Mouse (Mus musculus) layer of hippocampus, adult 2 months (tissue): ENCODE results near the gene Ccl22. TPM values are rescaled to one million over a fixed set of nuclear protein-coding genes. Genes with fewer than 3 reads are reported as not detected.

Experiments used
- DNase-seq, 2 experiments: peaks; one replicate each; pipeline ENCODE4 v3.0.0; 2022; ENCODE audit warnings: low spot score in 2 of 2
- H3K27ac ChIP-seq: fragments of 200-600 bp; 2 replicates; pipeline ENCODE4 v1.8.1; 2022
- H3K4me3 ChIP-seq: fragments of 200-600 bp; 2 replicates; pipeline ENCODE4 v1.8.1; 2022; ENCODE audit warnings: mild to moderate bottlenecking
- CTCF ChIP-seq: fragments of 200-600 bp; conservative IDR thresholded peaks from 2 replicates; pipeline ENCODE4 v1.8.1; 2022; ENCODE audit warnings: antibody characterized with exemption, mild to moderate bottlenecking, moderate library complexity
- total RNA-seq, 2 experiments: library from RNA; stranded (reverse); gene quantifications; 2 replicates each; pipeline ENCODE4 v1.2.3; 2021

Gene Ccl22
- total RNA-seq, 2 experiments from 2014 or later = 0.37 TPM; not detected in 1

DNA sequence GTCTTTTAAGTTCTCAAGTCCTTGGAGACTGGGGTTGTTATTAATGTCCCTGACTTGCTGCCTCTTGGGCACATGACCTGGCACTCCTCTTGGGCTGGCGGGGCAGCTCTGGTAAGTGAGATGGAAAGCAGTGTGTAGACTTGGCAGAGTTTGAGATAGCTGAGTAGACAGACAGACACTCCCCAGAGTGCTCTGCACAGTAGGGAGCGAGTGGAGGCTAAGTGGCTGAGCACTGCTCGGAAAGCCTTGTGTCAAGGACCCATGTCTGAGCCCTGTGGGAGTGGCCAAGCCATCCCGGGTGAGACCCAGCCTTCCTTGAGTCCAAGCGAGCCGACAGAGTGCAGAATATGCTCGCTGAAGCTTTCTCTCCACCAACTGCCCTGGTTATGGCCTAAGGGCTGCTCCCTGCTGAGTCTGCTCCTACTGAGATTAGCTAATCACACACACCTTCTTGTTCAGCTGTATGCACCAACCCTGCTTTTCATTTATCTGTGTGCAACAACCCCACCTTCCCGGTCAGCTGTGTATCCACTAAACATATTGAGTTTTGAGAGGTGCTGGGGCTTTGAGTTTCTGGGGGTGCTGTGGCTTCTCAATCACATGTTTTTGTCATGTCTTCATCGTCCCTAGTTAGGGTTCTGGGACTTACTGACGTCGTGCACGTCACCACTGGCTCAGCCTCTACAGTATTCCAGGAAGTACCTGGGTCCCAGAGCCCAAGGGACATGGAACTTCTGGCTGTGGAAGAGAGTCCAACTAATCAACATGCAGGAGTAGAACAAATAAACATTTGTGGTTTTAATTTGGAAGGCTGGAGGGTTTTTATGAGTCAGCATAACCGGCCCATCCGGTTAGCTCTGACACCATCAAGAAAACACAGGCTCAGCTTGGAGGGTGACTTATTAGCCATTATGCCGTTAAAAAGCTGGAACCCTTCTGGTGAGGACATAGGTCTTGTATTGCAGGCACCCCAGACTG, 42.4 kb downstream of the Ccl22 start:
- TF ChIP-seq CTCF = no peak
- DNase-seq = no peak

DNA sequence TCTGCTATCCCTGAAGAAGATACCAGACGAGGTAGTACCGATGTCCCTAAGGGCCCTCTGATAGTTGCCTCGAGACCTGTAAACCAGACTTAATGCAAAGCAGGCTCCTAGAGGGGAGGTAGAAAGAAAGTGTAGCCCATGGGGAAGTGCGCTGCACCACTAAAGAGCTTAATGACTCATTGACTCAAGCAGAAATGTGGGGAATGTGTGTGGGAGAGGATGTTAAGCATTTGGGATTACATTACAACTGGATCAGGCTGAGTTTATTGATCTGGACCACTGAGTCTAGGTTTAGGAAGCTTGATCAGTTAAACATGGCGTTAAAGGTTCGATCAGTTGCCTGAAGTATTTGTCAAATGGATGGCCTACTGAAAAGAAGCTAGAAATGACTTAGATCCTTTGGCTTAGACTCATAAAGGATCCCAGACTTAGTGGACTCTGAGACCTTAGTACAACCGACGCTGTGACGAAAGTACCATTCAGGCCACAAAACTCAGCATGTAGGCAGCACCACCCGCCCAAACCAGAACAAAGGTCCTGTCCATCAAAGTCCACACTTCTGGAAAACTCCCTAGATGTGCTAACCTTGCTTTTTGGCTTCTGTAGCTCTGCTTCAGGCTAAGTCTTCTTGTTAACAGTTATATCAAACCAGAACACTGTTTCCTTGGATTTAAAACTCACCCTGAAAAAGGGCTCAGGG, 44.0 kb downstream of the Ccl22 start:
- Histone ChIP-seq H3K4me3 (no peak overlapping the region), H3K27ac (no peak overlapping the region)
- DNase-seq = no peak
- no peak for TF ChIP-seq CTCF

More for the DNA sequence above, 42.4 kb downstream of the Ccl22 start:
- no peak overlapping the region for H3K4me3 ChIP-seq
- no peak overlapping the region for H3K27ac ChIP-seq

DNA sequence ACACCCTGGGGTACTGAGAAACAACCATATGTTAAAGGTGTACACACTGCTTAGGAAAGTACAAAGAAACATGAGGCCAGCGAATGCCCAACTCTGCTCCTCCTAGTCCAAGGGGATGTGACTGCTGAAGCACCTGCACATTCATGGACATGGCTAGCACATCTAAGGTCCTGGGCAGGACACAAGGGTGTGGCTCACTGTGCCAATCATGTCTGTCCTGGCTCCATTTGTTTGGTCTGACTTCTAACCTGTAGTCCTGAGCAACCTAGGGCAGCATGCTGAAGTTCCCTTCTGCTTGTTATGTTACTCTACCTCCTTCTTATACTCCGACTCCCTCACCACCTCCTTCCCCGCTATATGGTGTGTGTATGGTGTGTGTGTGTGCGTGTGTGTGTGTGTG, 49.0 kb downstream of the Ccl22 start:
- no peak overlapping the region for H3K27ac ChIP-seq
- DNase-seq = no peak
- H3K4me3 ChIP-seq = no peak overlapping the region
- no peak for TF ChIP-seq CTCF

GRCm38 (mm10) chr8:94794782-94795181, 49.4 kb downstream of the Ccl22 start:
- no peak overlapping the region for H3K4me3 ChIP-seq
- TF ChIP-seq CTCF = peak; percentile 34; the same call in 1 of the 2 replicates
- no peak for DNase-seq
- no peak overlapping the region for H3K27ac ChIP-seq

DNA sequence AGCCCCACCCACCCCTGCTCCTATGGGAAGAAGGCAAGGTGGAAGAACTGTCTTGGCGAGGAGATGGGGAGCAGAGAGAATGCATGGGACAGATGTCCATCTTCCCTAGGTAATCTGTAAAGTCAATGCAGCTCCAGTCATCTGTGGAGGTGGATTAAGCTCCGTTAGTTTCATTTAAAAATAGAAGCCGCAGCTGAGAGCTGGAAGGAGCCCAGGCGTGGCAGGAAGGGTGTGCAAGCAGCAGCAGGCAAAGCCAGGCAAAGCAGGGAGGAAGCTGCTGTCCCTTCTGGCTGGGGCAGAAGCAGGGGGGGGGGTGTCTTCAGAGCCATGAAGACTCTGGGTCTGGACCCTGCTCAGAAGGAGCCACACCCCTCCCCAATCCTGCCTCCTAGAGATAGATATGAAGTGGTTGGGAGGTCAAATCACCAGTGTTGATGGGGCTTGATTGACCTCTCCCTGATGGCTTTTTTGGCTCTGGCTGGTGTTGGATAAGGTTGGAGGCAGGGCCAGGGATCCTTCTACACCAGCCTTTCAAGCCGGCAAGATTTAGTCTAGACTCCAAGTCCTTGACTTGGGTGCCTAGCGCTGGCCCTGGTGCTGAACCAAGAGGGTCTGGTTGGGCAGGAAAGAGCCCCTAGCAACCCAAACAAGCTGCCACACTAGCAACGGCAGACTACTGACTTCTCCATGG, 55.0 kb downstream of the Ccl22 start:
- H3K27ac ChIP-seq = peak overlapping the region; percentile 57; the same call in 1 of the 2 replicates
- H3K4me3 ChIP-seq = no peak overlapping the region
- TF ChIP-seq CTCF = no peak
- peak in 1 of 2 experiments; percentile 58 for DNase-seq

Other genes starting within 250 kb of the Ccl22 start
- 10 to 100 TPM; 29.3 to 35.0 TPM for gene Cpne2, start 212.6 kb upstream of the Ccl22 start, total RNA-seq
- 10 to 100 TPM; 25.8 to 26.1 TPM for gene Rspry1, start 143.7 kb upstream of the Ccl22 start, total RNA-seq
- gene Fam192a, start 143.6 kb upstream of the Ccl22 start, total RNA-seq = 10 to 100 TPM; 38.6 to 45.6 TPM
- 100 to 1,000 TPM; 145 to 147 TPM for gene Arl2bp, start 79.0 kb upstream of the Ccl22 start, total RNA-seq
- 10 to 100 TPM; 37.5 to 39.8 TPM for gene Pllp, start 49.3 kb upstream of the Ccl22 start, total RNA-seq
- 100 to 1,000 TPM; 396 to 397 TPM for gene Cx3cl1, start 26.4 kb downstream of the Ccl22 start, total RNA-seq
- 1 to 10 TPM; 3.4 to 6.0 TPM for gene Ccl17, start 64.9 kb downstream of the Ccl22 start, total RNA-seq
- gene Coq9, start 92.7 kb downstream of the Ccl22 start, total RNA-seq = 10 to 100 TPM; 78.2 to 83.7 TPM
- gene Ciapin1, start 92.8 kb downstream of the Ccl22 start, total RNA-seq = 10 to 100 TPM; 60.9 to 67.2 TPM
- gene Polr2c, start 111.9 kb downstream of the Ccl22 start, total RNA-seq = 10 to 100 TPM; 69.1 to 71.4 TPM
- 10 to 100 TPM; 24.1 to 26.4 TPM for gene Dok4, start 130.7 kb downstream of the Ccl22 start, total RNA-seq
- 1 to 10 TPM; 1.7 to 1.9 TPM for gene Ccdc102a, start 172.5 kb downstream of the Ccl22 start, total RNA-seq
- not detected for gene Adgrg5, start 178.1 kb downstream of the Ccl22 start, total RNA-seq
- 10 to 100 TPM; 89.7 to 90.5 TPM for gene Adgrg1, start 229.2 kb downstream of the Ccl22 start, total RNA-seq